Mouse (Mus musculus) adrenal gland, postnatal 25 days (tissue): ENCODE data around the gene Gm10490. TPM values are rescaled to one million over a fixed set of nuclear protein-coding genes. Genes with fewer than 3 reads are reported as not detected.
A peak's percentile ranks its signal among the peaks of the same experiment; 100 is the strongest.

Experiments used
- DNase-seq: peaks from one replicate; pipeline ENCODE4 v3.0.0; 2021; ENCODE audit warnings: mixed read lengths
- total RNA-seq: library from RNA; stranded (reverse); gene quantifications from 2 replicates; pipeline ENCODE4 v1.2.3, GENCODE M21; 2021

Gm10490 gene
- total RNA-seq, 1 experiment from 2014 or later: 1.9 TPM

DNA sequence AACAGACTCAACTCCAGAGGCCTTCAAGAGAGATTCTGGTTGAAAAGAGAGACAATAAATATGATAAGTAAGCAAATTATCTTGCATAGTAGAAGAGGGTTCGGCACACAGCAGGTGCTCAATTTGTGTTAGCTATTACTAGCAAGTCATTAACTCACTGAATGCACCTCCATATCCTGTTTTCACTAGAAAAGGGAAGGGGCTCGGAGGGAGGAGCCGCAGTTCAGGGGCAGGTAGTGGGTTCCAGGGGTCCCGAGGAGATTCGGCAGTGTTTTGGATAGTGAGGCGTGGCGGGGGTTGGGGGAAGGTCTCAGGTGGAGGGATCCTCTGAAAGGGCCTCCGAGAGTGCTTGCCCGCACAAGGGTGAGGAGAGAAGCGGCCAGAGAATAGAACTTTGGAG, 17.8 kb downstream of the Gm10490 start:
- no peak for DNase-seq

DNA sequence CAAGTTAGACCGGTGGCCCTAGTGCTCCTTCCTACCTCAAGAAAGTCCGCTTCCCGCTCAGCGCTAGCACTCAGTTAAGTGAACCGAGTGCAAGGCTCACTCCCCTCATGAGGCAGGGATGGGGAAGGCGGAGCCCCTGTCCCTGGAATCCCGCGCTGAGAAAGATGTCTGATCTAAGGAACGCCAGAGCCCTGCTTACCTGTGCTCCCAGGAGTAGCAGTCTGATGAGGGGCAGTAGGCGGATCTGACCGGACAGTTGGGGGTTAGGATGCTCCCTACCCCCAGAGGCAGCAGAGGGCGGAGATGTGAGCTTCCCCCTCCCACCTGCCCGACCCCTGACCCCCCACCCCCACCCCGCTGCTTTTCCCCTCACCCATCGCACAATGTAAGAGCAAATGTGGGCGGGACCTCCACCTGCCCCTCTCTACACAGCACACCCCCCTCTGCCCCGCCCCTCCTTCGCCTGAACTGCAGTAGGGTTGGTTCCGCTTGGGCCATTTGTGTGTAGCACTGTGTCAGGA, 19.0 kb downstream of the Gm10490 start, which contains the start of gene Eras:
Gene Eras, minus strand, starts transcription at position 338 of the 521 bp plus-strand sequence.
- DNase-seq: no peak

DNA sequence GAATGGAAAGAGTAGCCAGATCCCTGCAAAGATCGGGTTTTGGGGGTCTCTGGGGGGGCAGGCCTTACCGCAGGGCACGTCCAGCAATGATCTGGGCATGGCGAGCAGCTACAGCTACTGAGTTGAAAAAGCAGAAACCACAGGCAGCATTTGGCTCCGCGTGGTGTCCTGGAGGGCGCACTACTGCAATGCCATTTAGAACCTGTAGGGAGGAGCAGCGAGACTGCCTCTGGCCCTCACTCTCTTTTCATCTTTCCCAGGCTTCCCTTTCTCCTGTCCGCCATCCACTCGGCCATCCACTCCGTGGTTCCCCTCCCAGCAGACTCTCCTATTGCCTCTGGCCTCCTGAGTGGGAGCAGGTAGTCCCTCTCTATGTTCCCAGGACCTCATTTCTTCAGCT, 27.5 kb downstream of the Gm10490 start:
- no peak for DNase-seq

DNA sequence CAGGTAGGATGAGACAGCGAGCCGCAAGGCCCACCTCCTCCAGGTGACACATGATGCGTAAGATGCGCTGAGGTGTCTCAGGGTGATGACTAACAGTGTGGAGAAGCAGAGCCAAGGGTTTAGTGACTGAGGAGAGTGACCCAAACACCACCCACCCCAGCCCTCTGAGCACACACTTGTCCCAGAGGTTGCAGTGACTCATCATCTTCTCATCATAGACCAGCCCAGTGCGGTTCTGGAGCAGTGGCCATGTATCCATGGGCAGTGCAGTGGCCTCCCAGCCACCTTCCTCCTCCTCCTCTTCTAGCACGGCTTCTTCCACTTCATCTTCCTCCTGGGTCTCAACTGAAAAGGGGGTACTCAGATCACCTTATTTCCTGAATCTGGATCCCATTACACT, 28.3 kb downstream of the Gm10490 start:
- DNase-seq: no peak

DNA sequence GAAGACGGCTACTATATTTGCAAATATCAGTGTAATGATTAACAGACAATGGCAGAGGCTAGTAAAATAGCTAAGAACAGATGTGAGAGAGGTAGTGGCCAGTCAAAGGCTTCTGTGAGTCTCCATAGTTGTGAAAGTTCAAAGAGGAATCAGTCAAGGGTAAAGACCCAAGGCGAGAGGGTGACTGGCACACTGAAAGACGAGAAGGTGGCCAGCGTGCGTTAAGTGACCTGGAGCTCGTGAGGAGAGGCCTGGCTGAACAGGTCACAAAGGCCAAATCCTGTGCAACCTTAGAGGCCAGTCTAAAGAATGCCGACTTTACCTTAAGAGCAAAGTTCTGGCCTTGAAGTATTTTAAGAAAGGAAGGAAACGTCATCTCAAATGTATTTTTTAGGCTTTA, 36.3 kb downstream of the Gm10490 start:
- DNase-seq: no peak

DNA sequence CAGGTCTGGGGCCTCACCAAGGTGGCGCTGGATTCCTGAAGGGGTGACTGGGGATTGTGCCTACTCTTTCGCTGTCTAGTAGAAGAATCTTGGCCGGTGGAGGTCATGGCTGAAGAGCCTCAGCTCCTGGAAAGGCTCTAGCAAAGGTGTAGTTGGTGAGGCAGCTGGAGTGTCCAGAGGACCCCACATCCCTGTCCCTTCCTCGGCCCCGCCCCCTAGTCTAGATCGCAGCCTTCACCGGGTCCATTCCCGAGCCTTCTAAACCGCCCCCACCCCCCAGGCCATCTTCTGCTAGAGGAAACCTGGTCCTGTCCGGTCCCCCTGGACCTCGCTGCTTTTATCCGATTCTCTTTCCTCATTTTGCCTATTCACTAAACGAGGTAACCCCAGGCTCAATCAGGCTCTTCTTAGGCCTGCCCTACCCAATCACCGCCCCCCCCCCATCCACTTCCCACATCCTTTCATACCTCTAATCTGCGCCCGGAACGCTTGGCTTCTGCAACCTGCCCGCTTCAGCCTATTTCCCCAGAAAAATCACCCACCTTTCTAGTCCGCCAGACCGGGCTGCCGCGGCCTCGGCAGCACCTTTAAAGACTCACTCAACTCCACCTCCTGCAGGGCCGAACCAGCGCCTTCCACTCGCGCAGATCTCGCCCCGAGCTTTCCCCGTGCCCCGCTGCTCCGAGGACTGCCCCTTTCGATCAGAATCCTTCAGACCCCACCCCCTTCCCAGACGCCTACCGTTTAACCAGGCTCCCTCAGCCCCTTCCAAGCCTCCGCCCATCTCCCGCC, 38.0 kb downstream of the Gm10490 start, which contains the start of gene Hdac6:
Gene Hdac6, minus strand, starts transcription at position 782 of the 792 bp plus-strand sequence.
- no peak for DNase-seq

DNA sequence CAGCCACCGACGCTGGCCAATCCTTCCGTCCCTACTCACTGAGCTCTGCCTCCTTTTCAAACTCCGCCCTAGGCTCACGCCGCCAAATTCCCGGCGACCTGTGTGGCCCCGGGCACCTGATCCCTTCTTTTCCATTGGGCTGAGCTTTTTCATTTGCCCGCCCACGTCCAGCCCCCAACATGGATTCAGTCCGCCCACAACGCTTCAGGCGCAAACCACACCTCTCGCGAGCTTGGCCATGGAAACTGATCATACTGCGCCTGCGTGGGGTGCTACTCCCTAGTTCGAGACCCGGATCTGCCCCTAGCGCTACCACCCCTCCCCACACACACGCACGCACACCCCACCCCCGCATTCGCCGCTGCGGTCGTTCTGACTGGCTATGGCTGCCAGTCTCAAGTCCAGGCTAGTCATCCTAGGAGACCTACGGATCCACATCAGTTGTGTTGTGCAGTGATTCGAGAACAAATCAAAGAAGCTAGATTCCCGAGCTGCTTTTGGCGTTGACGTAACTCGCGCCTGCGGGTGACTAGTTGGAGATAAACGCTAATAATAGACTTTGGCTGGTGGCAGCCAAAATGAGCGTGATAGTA, 38.7 kb downstream of the Gm10490 start:
- DNase-seq: peak; percentile 86

DNA sequence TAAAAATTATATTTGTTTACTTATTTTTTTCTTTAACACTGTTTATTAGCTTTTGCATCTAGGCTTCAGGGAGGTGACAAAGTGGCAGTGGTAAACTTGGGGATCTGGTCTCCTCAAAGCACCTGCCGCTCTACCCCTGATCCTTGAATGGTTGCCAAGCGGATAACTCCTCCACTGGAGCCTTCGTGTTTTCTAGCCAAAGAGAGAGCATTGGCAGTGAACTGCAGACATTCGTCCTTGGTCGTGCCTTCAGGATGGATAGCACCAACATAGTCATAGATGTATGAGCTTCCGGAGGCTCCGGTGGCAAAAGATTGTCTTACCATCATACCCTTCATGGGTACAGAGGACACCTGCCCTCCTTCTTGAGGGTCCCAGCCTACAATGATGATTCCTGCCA, 40.7 kb downstream of the Gm10490 start:
- no peak for DNase-seq

DNA sequence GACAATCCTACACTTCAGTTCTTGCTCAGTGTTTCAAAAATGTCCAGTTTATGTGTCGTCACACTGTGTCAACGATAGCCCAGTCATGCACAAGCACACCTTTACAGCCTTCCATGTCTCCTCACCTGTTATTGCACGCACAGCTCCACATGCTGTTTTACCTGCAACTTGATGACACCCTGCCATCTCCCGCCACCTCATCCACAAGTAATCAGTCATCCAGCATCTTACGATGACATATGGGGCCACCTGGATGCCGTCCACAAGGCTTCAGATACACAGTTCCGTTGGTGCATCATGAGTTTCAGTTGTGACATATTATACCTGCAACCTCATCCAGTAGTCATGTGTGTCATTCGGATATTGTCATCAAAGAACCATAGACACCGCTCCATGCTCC, 49.5 kb downstream of the Gm10490 start:
- no peak for DNase-seq

Other genes with a start within 250 kb of the Gm10490 start
- gene Plp2, start 238.2 kb upstream of the Gm10490 start, total RNA-seq: 62.4 and 70.9 TPM in 2 replicates
- gene Magix, start 228.3 kb upstream of the Gm10490 start, total RNA-seq: 0.52 and 0.86 TPM in 2 replicates
- gene Gpkow, start 212.4 kb upstream of the Gm10490 start, total RNA-seq: 50.4 and 54.9 TPM in 2 replicates
- 79.0 and 80.8 TPM in 2 replicates for gene Wdr45, start 195.2 kb upstream of the Gm10490 start, total RNA-seq
- not detected in 2 replicates for gene Gm45208, start 187.3 kb upstream of the Gm10490 start, total RNA-seq
- gene Praf2, start 181.1 kb upstream of the Gm10490 start, total RNA-seq: 8.4 and 11.0 TPM in 2 replicates
- gene Ccdc120, start 158.6 kb upstream of the Gm10490 start, total RNA-seq: 4.4 and 6.0 TPM in 2 replicates
- 40.7 and 45.0 TPM in 2 replicates for gene Tfe3, start 147.0 kb upstream of the Gm10490 start, total RNA-seq
- 61.2 and 64.9 TPM in 2 replicates for gene Gripap1, start 119.8 kb upstream of the Gm10490 start, total RNA-seq
- 1.0 and 1.2 TPM in 2 replicates for gene Kcnd1, start 87.3 kb upstream of the Gm10490 start, total RNA-seq
- gene Otud5, start 68.2 kb upstream of the Gm10490 start, total RNA-seq: 74.6 and 83.3 TPM in 2 replicates
- gene Pim2, start 31.3 kb upstream of the Gm10490 start, total RNA-seq: 11.1 and 12.3 TPM in 2 replicates
- gene Slc35a2, start 25.5 kb upstream of the Gm10490 start, total RNA-seq: 43.1 and 81.5 TPM in 2 replicates
- gene Pqbp1, start 10.3 kb upstream of the Gm10490 start, total RNA-seq: 118 and 127 TPM in 2 replicates
- gene Timm17b, start 10.2 kb upstream of the Gm10490 start, total RNA-seq: 114 and 134 TPM in 2 replicates
- gene Gm10491, start 1.7 kb upstream of the Gm10490 start, total RNA-seq: not detected in 2 replicates
- gene Pcsk1n, start 10.3 kb downstream of the Gm10490 start, total RNA-seq: 39.1 and 47.5 TPM in 2 replicates
- not detected in 2 replicates for gene Eras, start 19.1 kb downstream of the Gm10490 start, total RNA-seq
- gene Hdac6, start 38.3 kb downstream of the Gm10490 start, total RNA-seq: 17.9 and 26.7 TPM in 2 replicates
- gene Gata1, start 68.5 kb downstream of the Gm10490 start, total RNA-seq: not detected in 2 replicates
- not detected in 2 replicates for gene Glod5, start 109.0 kb downstream of the Gm10490 start, total RNA-seq
- gene Suv39h1, start 165.2 kb downstream of the Gm10490 start, total RNA-seq: 14.7 and 17.7 TPM in 2 replicates
- gene Was, start 181.0 kb downstream of the Gm10490 start, total RNA-seq: 0.71 and 1.2 TPM in 2 replicates
- 71.8 and 74.9 TPM in 2 replicates for gene Wdr13, start 223.3 kb downstream of the Gm10490 start, total RNA-seq
- 78.5 and 115 TPM in 2 replicates for gene Rbm3, start 236.3 kb downstream of the Gm10490 start, total RNA-seq